Mouse (Mus musculus): ENCODE results near the gene Soat2. TPM values are rescaled to one million over a fixed set of nuclear protein-coding genes. Genes with fewer than 3 reads are reported as not detected.

Soat2 gene
- polyA plus RNA-seq, 1 experiment = 0.18 TPM

GRCm38 (mm10) chr15:102116753-102117415, 33.4 kb upstream of the Soat2 start:
- DNase-seq (ENCODE audit: low read depth) = peak; percentile 90
- TF ChIP-seq CTCF (IDR thresholded peaks at IDR 0.05; ENCODE audit: borderline replicate concordance, extremely low read depth, insufficient read depth, insufficient read length) = no peak
- no peak for TF ChIP-seq POLR2A (IDR thresholded peaks at IDR 0.05; ENCODE audit: borderline replicate concordance, extremely low read depth, insufficient read depth, insufficient read length, poor library complexity, severe bottlenecking)

GRCm38 (mm10) chr15:102117461-102118443, 32.6 kb upstream of the Soat2 start:
- peak; percentile 41; the same call in 1 of the 2 replicates for TF ChIP-seq CTCF (IDR thresholded peaks at IDR 0.05; ENCODE audit: borderline replicate concordance, extremely low read depth, insufficient read depth, insufficient read length)
- TF ChIP-seq POLR2A (IDR thresholded peaks at IDR 0.05; ENCODE audit: borderline replicate concordance, extremely low read depth, insufficient read depth, insufficient read length, poor library complexity, severe bottlenecking) = no peak
- DNase-seq (ENCODE audit: low read depth) = no peak

GRCm38 (mm10) chr15:102118591-102118990, 31.7 kb upstream of the Soat2 start:
- TF ChIP-seq POLR2A (IDR thresholded peaks at IDR 0.05; ENCODE audit: borderline replicate concordance, extremely low read depth, insufficient read depth, insufficient read length, poor library complexity, severe bottlenecking) (no peak), CTCF (IDR thresholded peaks at IDR 0.05; ENCODE audit: borderline replicate concordance, extremely low read depth, insufficient read depth, insufficient read length) (no peak)
- DNase-seq (ENCODE audit: low read depth) = no peak

- no peak for TF ChIP-seq POLR2A (IDR thresholded peaks at IDR 0.05; ENCODE audit: borderline replicate concordance, extremely low read depth, insufficient read depth, insufficient read length, poor library complexity, severe bottlenecking)
- no peak for TF ChIP-seq CTCF (IDR thresholded peaks at IDR 0.05; ENCODE audit: borderline replicate concordance, extremely low read depth, insufficient read depth, insufficient read length)
- no peak for DNase-seq (ENCODE audit: low read depth)
These were observed 31.1 kb upstream of the Soat2 start for GRCm38 (mm10) chr15:102119121-102119830.

GRCm38 (mm10) chr15:102119831-102120170, 30.5 kb upstream of the Soat2 start:
- DNase-seq (ENCODE audit: low read depth) = no peak
- TF ChIP-seq CTCF (IDR thresholded peaks at IDR 0.05; ENCODE audit: borderline replicate concordance, extremely low read depth, insufficient read depth, insufficient read length) (no peak), POLR2A (IDR thresholded peaks at IDR 0.05; ENCODE audit: borderline replicate concordance, extremely low read depth, insufficient read depth, insufficient read length, poor library complexity, severe bottlenecking) (no peak)

GRCm38 (mm10) chr15:102120530-102120929, 29.8 kb upstream of the Soat2 start:
- DNase-seq (ENCODE audit: low read depth) = no peak
- TF ChIP-seq POLR2A (IDR thresholded peaks at IDR 0.05; ENCODE audit: borderline replicate concordance, extremely low read depth, insufficient read depth, insufficient read length, poor library complexity, severe bottlenecking) (no peak), CTCF (IDR thresholded peaks at IDR 0.05; ENCODE audit: borderline replicate concordance, extremely low read depth, insufficient read depth, insufficient read length) (no peak)

GRCm38 (mm10) chr15:102126303-102126702, 24.0 kb upstream of the Soat2 start:
- TF ChIP-seq CTCF (IDR thresholded peaks at IDR 0.05; ENCODE audit: borderline replicate concordance, extremely low read depth, insufficient read depth, insufficient read length) = no peak
- TF ChIP-seq POLR2A (IDR thresholded peaks at IDR 0.05; ENCODE audit: borderline replicate concordance, extremely low read depth, insufficient read depth, insufficient read length, poor library complexity, severe bottlenecking) = no peak
- DNase-seq (ENCODE audit: low read depth) = no peak

GRCm38 (mm10) chr15:102133314-102133713, 17.0 kb upstream of the Soat2 start:
- TF ChIP-seq CTCF (IDR thresholded peaks at IDR 0.05; ENCODE audit: borderline replicate concordance, extremely low read depth, insufficient read depth, insufficient read length) = no peak
- no peak for TF ChIP-seq POLR2A (IDR thresholded peaks at IDR 0.05; ENCODE audit: borderline replicate concordance, extremely low read depth, insufficient read depth, insufficient read length, poor library complexity, severe bottlenecking)
- no peak for DNase-seq (ENCODE audit: low read depth)

GRCm38 (mm10) chr15:102134709-102135108, 15.6 kb upstream of the Soat2 start:
- DNase-seq (ENCODE audit: low read depth) = no peak
- TF ChIP-seq POLR2A (IDR thresholded peaks at IDR 0.05; ENCODE audit: borderline replicate concordance, extremely low read depth, insufficient read depth, insufficient read length, poor library complexity, severe bottlenecking) (no peak), CTCF (IDR thresholded peaks at IDR 0.05; ENCODE audit: borderline replicate concordance, extremely low read depth, insufficient read depth, insufficient read length) (no peak)

- DNase-seq (ENCODE audit: low read depth) = peak; percentile 9
- no peak for TF ChIP-seq CTCF (IDR thresholded peaks at IDR 0.05; ENCODE audit: borderline replicate concordance, extremely low read depth, insufficient read depth, insufficient read length)
- TF ChIP-seq POLR2A (IDR thresholded peaks at IDR 0.05; ENCODE audit: borderline replicate concordance, extremely low read depth, insufficient read depth, insufficient read length, poor library complexity, severe bottlenecking) = no peak
These were observed 14.7 kb upstream of the Soat2 start for GRCm38 (mm10) chr15:102135522-102136128.

Data from brain, embryonic 14.5 days (tissue).